Mouse (Mus musculus): ENCODE results near the gene Lrrc34. TPM values are rescaled to one million over a fixed set of nuclear protein-coding genes. Genes with fewer than 3 reads are reported as not detected.

Gene Lrrc34
- total RNA-seq (2021): under 1 TPM; 0.33 to 0.78 TPM
- long read RNA-seq, experiment 1, partial matches to known transcripts: 0 of 2 reads
- long read RNA-seq, experiment 1, other reads (novel, unspliced or antisense): 0 of 2 reads
- long read RNA-seq, experiment 2, partial matches to known transcripts: 0 of 2 reads
- long read RNA-seq, experiment 2, other reads (novel, unspliced or antisense): 0 of 2 reads

- DNase-seq (ENCODE audit: low spot score in 2 of 2): peak in 1 of 2 experiments; percentile 10
Measured at GRCm38 (mm10) chr3:30647440-30648090, at the start of gene Lrrc34. TSS of gene Lrrc34 (minus strand) at chr3:30647869.

GRCm38 (mm10) chr3:30696346-30696745 lies 48.7 kb upstream of the Lrrc34 start:
- peak; percentile 51 to 63 for DNase-seq (ENCODE audit: low spot score in 2 of 2)

- DNase-seq (ENCODE audit: low spot score in 2 of 2): no peak
Measured at GRCm38 (mm10) chr3:30695661-30696060, 48.0 kb upstream of the Lrrc34 start.

GRCm38 (mm10) chr3:30690976-30691375 lies 43.3 kb upstream of the Lrrc34 start:
- no peak for DNase-seq (ENCODE audit: low spot score in 2 of 2)

GRCm38 (mm10) chr3:30687216-30687615 lies 39.5 kb upstream of the Lrrc34 start:
- DNase-seq (ENCODE audit: low spot score in 2 of 2): no peak

- DNase-seq (ENCODE audit: low spot score in 2 of 2): no peak
Measured at GRCm38 (mm10) chr3:30683190-30683589, 35.5 kb upstream of the Lrrc34 start.

- DNase-seq (ENCODE audit: low spot score in 2 of 2): no peak
Measured at GRCm38 (mm10) chr3:30658486-30658885, 10.8 kb upstream of the Lrrc34 start.

- DNase-seq (ENCODE audit: low spot score in 2 of 2): no peak
Measured at GRCm38 (mm10) chr3:30655937-30656336, 8.3 kb upstream of the Lrrc34 start.

GRCm38 (mm10) chr3:30650062-30650841 lies 2.6 kb upstream of the Lrrc34 start:
- no peak for DNase-seq (ENCODE audit: low spot score in 2 of 2)

- DNase-seq (ENCODE audit: low spot score in 2 of 2): no peak
Measured at GRCm38 (mm10) chr3:30648466-30648865, 797 bp upstream of the Lrrc34 start.

GRCm38 (mm10) chr3:30646761-30647160 lies 908 bp downstream of the Lrrc34 start:
- no peak for DNase-seq (ENCODE audit: low spot score in 2 of 2)

- DNase-seq (ENCODE audit: low spot score in 2 of 2): no peak
Measured at GRCm38 (mm10) chr3:30644207-30644606, 3.5 kb downstream of the Lrrc34 start, which contains the start of gene Lrriq4. TSS of gene Lrriq4 (plus strand) at chr3:30644507.

GRCm38 (mm10) chr3:30635629-30636028 lies 12.0 kb downstream of the Lrrc34 start:
- DNase-seq (ENCODE audit: low spot score in 2 of 2): no peak

GRCm38 (mm10) chr3:30633681-30634080 lies 14.0 kb downstream of the Lrrc34 start:
- DNase-seq (ENCODE audit: low spot score in 2 of 2): no peak

- no peak for DNase-seq (ENCODE audit: low spot score in 2 of 2)
Measured at GRCm38 (mm10) chr3:30620132-30620531, 27.5 kb downstream of the Lrrc34 start.

GRCm38 (mm10) chr3:30610930-30611329 lies 36.7 kb downstream of the Lrrc34 start:
- no peak for DNase-seq (ENCODE audit: low spot score in 2 of 2)

- DNase-seq (ENCODE audit: low spot score in 2 of 2): no peak
Measured at GRCm38 (mm10) chr3:30608999-30609398, 38.7 kb downstream of the Lrrc34 start.

GRCm38 (mm10) chr3:30603256-30603655 lies 44.4 kb downstream of the Lrrc34 start:
- DNase-seq (ENCODE audit: low spot score in 2 of 2): no peak

GRCm38 (mm10) chr3:30602740-30603098 lies 45.0 kb downstream of the Lrrc34 start:
- no peak for DNase-seq (ENCODE audit: low spot score in 2 of 2)

- peak; percentile 98 to 100 for DNase-seq (ENCODE audit: low spot score in 2 of 2)
Measured at GRCm38 (mm10) chr3:30602065-30602739, 45.5 kb downstream of the Lrrc34 start, which contains the start of gene Mynn. TSS of gene Mynn (plus strand) at chr3:30602065.

GRCm38 (mm10) chr3:30601610-30602064 lies 46.0 kb downstream of the Lrrc34 start:
- DNase-seq (ENCODE audit: low spot score in 2 of 2): no peak
